Mouse (Mus musculus): ENCODE data around the gene Tdpoz4. TPM values are rescaled to one million over a fixed set of nuclear protein-coding genes. Genes with fewer than 3 reads are reported as not detected.
"Not testable (repeated sequence)": the region's sequence is repeated elsewhere in the genome, so short reads cannot be mapped to it uniquely, and the experiment has no call there.

The Tdpoz4 gene
- not detected in 2 replicates for polyA plus RNA-seq (2015; fragmentation: Nextera tagmentation; extraction: Ambion mirVana)

DNA sequence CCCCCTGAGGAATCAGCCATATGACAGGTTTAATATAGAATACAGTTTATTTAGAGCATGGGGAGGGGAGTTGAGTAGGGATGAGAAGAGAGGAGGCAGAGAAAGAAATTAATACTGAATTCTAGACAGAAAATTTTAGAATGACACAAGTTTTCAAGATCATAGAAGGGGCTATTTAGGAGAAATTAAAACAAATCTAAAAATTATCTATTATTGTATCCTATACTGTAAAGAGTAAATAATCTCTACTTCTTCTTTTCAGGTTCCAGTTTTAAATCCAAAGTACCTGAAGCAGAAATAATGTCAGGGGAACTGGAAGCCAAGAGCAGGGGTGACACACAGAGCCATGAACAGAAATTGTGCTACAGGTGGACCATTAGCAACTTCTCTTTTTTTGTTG, at the start of gene Tdpoz4:
TSS of gene Tdpoz4 (plus strand) at position 301 of the 400 bp plus-strand sequence.
- H3K4me3 ChIP-seq (replicated peaks; ENCODE audit: low read length); H3K9ac ChIP-seq (ENCODE audit: low read length); H3K27ac ChIP-seq (ENCODE audit: low read length); H3K9me3 ChIP-seq (replicated peaks; ENCODE audit: control insufficient read depth, low read length); H3K27me3 ChIP-seq (ENCODE audit: control insufficient read depth, insufficient read depth, low read length); ATAC-seq (ENCODE audit: insufficient read depth, low FRiP score); H3K36me3 ChIP-seq (ENCODE audit: control insufficient read depth, insufficient read depth, low read length); H3K4me2 ChIP-seq (ENCODE audit: low read depth, low read length); H3K4me1 ChIP-seq (ENCODE audit: control insufficient read depth, insufficient read depth, low read length): not testable (repeated sequence)

DNA sequence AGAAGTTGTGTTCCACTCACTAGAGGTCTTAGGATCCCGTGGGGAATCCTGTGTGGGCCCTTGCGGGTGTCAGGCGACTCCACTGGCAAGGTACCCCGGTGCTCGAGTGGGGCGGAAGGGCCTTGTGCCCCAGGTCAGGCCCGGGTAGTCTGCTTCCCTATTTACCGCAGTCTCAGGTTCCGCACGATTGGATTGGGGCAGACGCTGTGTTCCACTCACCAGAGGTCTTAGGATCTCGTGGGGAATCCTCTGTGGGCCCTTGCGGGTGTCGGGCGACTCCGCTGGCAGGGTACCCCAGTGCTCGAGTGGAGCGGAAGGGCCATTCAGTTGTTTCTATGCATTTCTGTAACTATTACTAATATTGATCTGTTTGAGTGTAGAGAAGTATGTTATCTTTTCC, 42.2 kb upstream of the Tdpoz4 start:
- not testable (repeated sequence) for H3K36me3 ChIP-seq (ENCODE audit: control insufficient read depth, insufficient read depth, low read length); H3K4me1 ChIP-seq (ENCODE audit: control insufficient read depth, insufficient read depth, low read length); H3K27ac ChIP-seq (ENCODE audit: low read length); H3K4me2 ChIP-seq (ENCODE audit: low read depth, low read length); H3K9ac ChIP-seq (ENCODE audit: low read length); H3K4me3 ChIP-seq (replicated peaks; ENCODE audit: low read length); H3K9me3 ChIP-seq (replicated peaks; ENCODE audit: control insufficient read depth, low read length); H3K27me3 ChIP-seq (ENCODE audit: control insufficient read depth, insufficient read depth, low read length); ATAC-seq (ENCODE audit: insufficient read depth, low FRiP score)
- 95% methylated on average over 17 of the region's 18 CpGs for WGBS

DNA sequence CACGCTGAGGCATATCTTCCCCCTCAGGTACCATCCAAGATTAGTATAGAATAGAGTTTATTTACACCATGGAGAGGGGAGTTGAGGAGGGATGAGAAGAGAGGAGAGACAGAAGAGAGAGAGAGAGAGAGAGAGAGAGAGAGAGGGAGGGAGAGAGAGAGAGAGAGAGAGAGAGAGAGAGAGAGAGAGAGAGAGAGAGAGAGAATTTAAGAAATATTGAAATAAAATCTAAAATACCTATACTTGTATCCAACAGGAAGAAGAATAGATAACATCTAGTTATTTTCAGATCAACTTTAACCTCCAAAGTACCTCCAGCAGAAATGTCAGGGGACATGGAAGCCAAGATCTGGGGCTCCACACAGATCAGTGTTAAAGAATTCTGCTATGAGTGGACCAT, 23.5 kb upstream of the Tdpoz4 start, which contains the start of gene Gm5773:
TSS of gene Gm5773 (plus strand) at position 301 of the 400 bp plus-strand sequence.
- not testable (repeated sequence) for H3K4me3 ChIP-seq (replicated peaks; ENCODE audit: low read length)

DNA sequence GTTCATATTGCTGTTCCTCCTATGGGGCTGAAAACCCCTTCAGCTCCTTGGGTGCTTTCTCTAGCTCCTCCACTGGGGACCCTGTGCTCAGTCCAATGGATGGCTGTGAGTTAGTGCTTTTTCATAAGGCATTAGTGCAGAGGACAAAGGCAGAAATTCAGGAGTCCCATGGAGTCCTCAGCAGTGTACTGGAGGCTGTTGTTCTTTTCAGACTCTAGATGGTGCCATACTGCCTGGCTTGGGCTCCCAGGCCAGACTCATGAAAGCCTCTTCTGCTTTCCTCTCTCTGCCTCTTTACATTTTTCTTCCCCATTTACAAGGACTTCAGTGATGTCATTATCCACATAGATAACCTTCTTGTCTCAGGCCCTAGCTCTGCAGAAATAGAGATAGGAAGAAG, 17.1 kb downstream of the Tdpoz4 start:
- H3K9me3 ChIP-seq (replicated peaks; ENCODE audit: control insufficient read depth, low read length); H3K27me3 ChIP-seq (ENCODE audit: control insufficient read depth, insufficient read depth, low read length); H3K4me3 ChIP-seq (replicated peaks; ENCODE audit: low read length); H3K9ac ChIP-seq (ENCODE audit: low read length); H3K4me1 ChIP-seq (ENCODE audit: control insufficient read depth, insufficient read depth, low read length); H3K4me2 ChIP-seq (ENCODE audit: low read depth, low read length); ATAC-seq (ENCODE audit: insufficient read depth, low FRiP score); H3K27ac ChIP-seq (ENCODE audit: low read length); H3K36me3 ChIP-seq (ENCODE audit: control insufficient read depth, insufficient read depth, low read length): not testable (repeated sequence)

More for the DNA sequence above, 23.5 kb upstream of the Tdpoz4 start, which contains the start of gene Gm5773:
- not testable (repeated sequence) for H3K9ac ChIP-seq (ENCODE audit: low read length); ATAC-seq (ENCODE audit: insufficient read depth, low FRiP score); H3K27ac ChIP-seq (ENCODE audit: low read length); H3K36me3 ChIP-seq (ENCODE audit: control insufficient read depth, insufficient read depth, low read length); H3K4me1 ChIP-seq (ENCODE audit: control insufficient read depth, insufficient read depth, low read length); H3K4me2 ChIP-seq (ENCODE audit: low read depth, low read length); H3K27me3 ChIP-seq (ENCODE audit: control insufficient read depth, insufficient read depth, low read length); H3K9me3 ChIP-seq (replicated peaks; ENCODE audit: control insufficient read depth, low read length)
- 81% methylated on average over 1 of the region's 1 CpGs for WGBS

DNA sequence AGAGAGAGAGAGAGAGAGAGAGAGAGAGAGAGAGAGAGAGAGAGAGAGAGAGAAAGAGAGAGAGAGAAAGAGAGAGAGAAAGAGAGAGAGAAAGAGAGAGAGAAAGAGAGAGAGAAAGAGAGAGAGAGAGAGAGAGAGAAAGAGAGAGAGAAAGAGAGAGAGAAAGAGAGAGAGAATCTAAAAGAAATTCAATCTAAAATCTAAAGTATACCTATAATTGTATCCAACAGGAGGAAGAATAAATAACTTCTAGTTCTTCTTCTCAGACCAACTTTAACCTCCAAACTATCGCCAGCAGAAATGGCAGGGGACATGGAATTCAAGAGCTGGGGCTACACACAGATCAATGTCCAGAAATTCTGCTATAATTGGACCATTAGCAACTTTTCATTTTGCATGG, 29.5 kb downstream of the Tdpoz4 start, which contains the start of gene Tdpoz3:
TSS of gene Tdpoz3 (plus strand) at position 301 of the 400 bp plus-strand sequence.
- ATAC-seq (ENCODE audit: insufficient read depth, low FRiP score); H3K9me3 ChIP-seq (replicated peaks; ENCODE audit: control insufficient read depth, low read length): not testable (repeated sequence)
- 86% methylated on average over 1 of the region's 1 CpGs for WGBS

More for the DNA sequence above, 29.5 kb downstream of the Tdpoz4 start, which contains the start of gene Tdpoz3:
- H3K4me1 ChIP-seq (ENCODE audit: control insufficient read depth, insufficient read depth, low read length); H3K27me3 ChIP-seq (ENCODE audit: control insufficient read depth, insufficient read depth, low read length); H3K27ac ChIP-seq (ENCODE audit: low read length); H3K9ac ChIP-seq (ENCODE audit: low read length); H3K36me3 ChIP-seq (ENCODE audit: control insufficient read depth, insufficient read depth, low read length); H3K4me2 ChIP-seq (ENCODE audit: low read depth, low read length); H3K4me3 ChIP-seq (replicated peaks; ENCODE audit: low read length): not testable (repeated sequence)

Other genes with a start within 250 kb of the Tdpoz4 start
- gene S100a10, start 241.3 kb upstream of the Tdpoz4 start, polyA plus RNA-seq (2015; fragmentation: Nextera tagmentation; extraction: Ambion mirVana), result 575 and 603 TPM in 2 replicates
- gene Tdpoz2, start 143.7 kb upstream of the Tdpoz4 start, polyA plus RNA-seq (2015; fragmentation: Nextera tagmentation; extraction: Ambion mirVana), result not detected in 2 replicates
- not detected in 2 replicates for gene Tdpoz1, start 120.1 kb upstream of the Tdpoz4 start, polyA plus RNA-seq (2015; fragmentation: Nextera tagmentation; extraction: Ambion mirVana)
- gene Gm37596, start 103.3 kb upstream of the Tdpoz4 start, polyA plus RNA-seq (2015; fragmentation: Nextera tagmentation; extraction: Ambion mirVana), result not detected in 2 replicates
- gene Gm5773, start 23.4 kb upstream of the Tdpoz4 start, polyA plus RNA-seq (2015; fragmentation: Nextera tagmentation; extraction: Ambion mirVana), result not detected in 2 replicates
- gene Tdpoz3, start 29.6 kb downstream of the Tdpoz4 start, polyA plus RNA-seq (2015; fragmentation: Nextera tagmentation; extraction: Ambion mirVana), result not detected in 2 replicates
- 0.10 TPM in 1 of 2 replicates, not detected in the other for gene Gm9117, start 147.1 kb downstream of the Tdpoz4 start, polyA plus RNA-seq (2015; fragmentation: Nextera tagmentation; extraction: Ambion mirVana)
- not detected in 2 replicates for gene Tdpoz5, start 164.9 kb downstream of the Tdpoz4 start, polyA plus RNA-seq (2015; fragmentation: Nextera tagmentation; extraction: Ambion mirVana)